ENCODE assay signal across 8 mouse cellular contexts in genomic region chr2:179769137-179769536, GRCm38 (mm10).
DNase-seq lines count a peak whose midpoint lies in the region; ATAC-seq and TF ChIP-seq lines count a peak whose summit lies in the region.

No protein-coding gene starts in this region.

- H3K27ac ChIP-seq in hindbrain, embryonic 16.5 days (ENCODE audit: low read depth, low read length): no peak overlapping the region
- H3K27ac ChIP-seq in stomach, postnatal 0 days (replicated peaks): no peak overlapping the region

- no peak overlapping the region for H3K4me3 ChIP-seq in hindbrain, embryonic 16.5 days (ENCODE audit: low read length)
- no peak overlapping the region for H3K4me3 ChIP-seq in stomach, postnatal 0 days (ENCODE audit: low read depth, low read length)

- H3K9me3 ChIP-seq in hindbrain, embryonic 16.5 days (ENCODE audit: control insufficient read depth, low read length): no peaks in the 10 kb centered on the region
- H3K9me3 ChIP-seq in stomach, postnatal 0 days (ENCODE audit: control insufficient read depth, low read length): no peaks in the 10 kb centered on the region

- WGBS in hindbrain, embryonic 16.5 days: 46% methylated on average over 5 of the region's 5 CpGs
- 26% methylated on average over 5 of the region's 5 CpGs for WGBS in stomach, postnatal 0 days

- no peak overlapping the region for H3K4me2 ChIP-seq in hindbrain, embryonic 16.5 days (ENCODE audit: low read length)
- no peak overlapping the region for H3K4me2 ChIP-seq in stomach, postnatal 0 days (replicated peaks; ENCODE audit: low read depth)

- H3K9ac ChIP-seq in hindbrain, embryonic 16.5 days (ENCODE audit: low read depth, low read length): no peak overlapping the region
- no peak overlapping the region for H3K9ac ChIP-seq in stomach, postnatal 0 days (ENCODE audit: low read length)

- TF ChIP-seq CTCF in stomach, postnatal 0 days (IDR thresholded peaks at IDR 0.05; ENCODE audit: low read depth): no peak

- DNase-seq in gastrocnemius, adult 18-20 months (ENCODE audit: low spot score): peak; percentile 37
- no peak for DNase-seq in gastrocnemius, postnatal 36 days
- DNase-seq in testis, postnatal 10 days (ENCODE audit: low spot score): peak; percentile 73
- DNase-seq in testis, postnatal 14 days (ENCODE audit: low spot score): no peak
- peak; percentile 20 to 51 for DNase-seq in lung, adult 18-20 months
- peak; percentile 64 for DNase-seq in stomach, postnatal 0 days (ENCODE audit: low spot score)

- peak; percentile 44; the same call in 1 of the 2 replicates for ATAC-seq in hindbrain, embryonic 16.5 days
- ATAC-seq in stomach, postnatal 0 days (ENCODE audit: low FRiP score, low TSS enrichment): peak; percentile 72; the same call in 1 of the 2 replicates
- no peak for ATAC-seq in erythroid progenitor cell, adult 5-6 weeks (replicated peaks; ENCODE audit: low FRiP score, poor library complexity, severe bottlenecking)

- no peaks in the 10 kb centered on the region for H3K27me3 ChIP-seq in hindbrain, embryonic 16.5 days (replicated peaks; ENCODE audit: control insufficient read depth, insufficient read depth, low read length)
- no peaks in the 10 kb centered on the region for H3K27me3 ChIP-seq in stomach, postnatal 0 days (ENCODE audit: control insufficient read depth, insufficient read depth, low read length)

- intact Hi-C loops in gastrocnemius, postnatal 36 days (cut with DNase I): no loop called here

- no peaks in the 10 kb centered on the region for H3K36me3 ChIP-seq in hindbrain, embryonic 16.5 days (ENCODE audit: control insufficient read depth, insufficient read depth, low read length)
- no peaks in the 10 kb centered on the region for H3K36me3 ChIP-seq in stomach, postnatal 0 days (ENCODE audit: control insufficient read depth, insufficient read depth, low read length)

- no peak for TF ChIP-seq EP300 in stomach, postnatal 0 days (optimal IDR thresholded peaks at IDR 0.05)

- H3K4me1 ChIP-seq in hindbrain, embryonic 16.5 days (ENCODE audit: control insufficient read depth, insufficient read depth, low read depth, low read length): peaks cover 23% of the 10 kb centered on the region
- H3K4me1 ChIP-seq in stomach, postnatal 0 days (replicated peaks; ENCODE audit: control insufficient read depth, insufficient read depth): peaks cover 2% of the 10 kb centered on the region; the same call in 1 of the 2 replicates

Comparison
In these comparisons a context has a peak if more than half of its experiments do, and no peak if none do; other contexts are left out.
1. DNase-seq: peak in gastrocnemius, adult 18-20 months (single experiment), testis, postnatal 10 days (single experiment), lung, adult 18-20 months (2 of 2) and stomach, postnatal 0 days (single experiment); none in gastrocnemius, postnatal 36 days (0 of 2) and testis, postnatal 14 days (single experiment).